Mouse (Mus musculus): Measurements from ENCODE around the gene Stx8. TPM values are rescaled to one million over a fixed set of nuclear protein-coding genes. Genes with fewer than 3 reads are reported as not detected.

Gene Stx8
- total and polyA plus RNA-seq, 3 experiments, result 29.5 to 152 (median 30.9) TPM

DNA sequence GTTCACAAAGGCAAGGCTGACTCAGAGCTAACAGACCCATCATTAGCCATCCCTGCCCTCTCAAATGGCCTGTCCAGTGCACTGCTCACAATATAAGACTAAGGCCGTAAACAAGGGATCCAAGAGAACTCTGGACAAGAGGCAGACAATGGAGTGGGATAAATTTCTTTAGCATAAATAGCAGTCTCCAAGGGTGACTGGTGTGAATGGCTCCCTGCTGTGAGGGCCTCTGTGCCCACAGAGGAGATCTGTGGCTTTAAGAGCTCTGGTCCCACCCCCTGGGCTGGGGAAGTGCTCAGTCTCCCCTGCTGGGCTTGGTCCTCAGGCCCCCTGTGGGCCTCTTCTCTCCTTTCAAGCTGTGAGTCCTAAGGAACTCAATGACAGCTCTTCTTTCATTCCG is 184.9 kb downstream of the Stx8 start:
- Histone ChIP-seq H3K4me3 (ENCODE audit: control insufficient read depth in 1 of 2, insufficient read depth in 1 of 2, low read depth in 2 of 2, low read length in 2 of 2) (no peak overlapping the region), H3K27ac (ENCODE audit: control insufficient read depth, low read depth, low read length) (no peak overlapping the region), H3K27me3 (ENCODE audit: control insufficient read depth in 1 of 2, insufficient read depth in 2 of 2, low read length in 2 of 2) (no peaks in the 10 kb centered on the region), H3K79me2 (ENCODE audit: control insufficient read depth, insufficient read depth, low read length, poor library complexity) (no peaks in the 10 kb centered on the region), H3K36me3 (ENCODE audit: control insufficient read depth in 1 of 2, insufficient read depth in 2 of 2, low read length in 2 of 2) (no peaks in the 10 kb centered on the region; a peak in 1 of 4 replicates), H3K4me1 (ENCODE audit: control insufficient read depth in 1 of 2, insufficient read depth in 2 of 2, low read length in 2 of 2) (no peaks in the 10 kb centered on the region), H3K9ac (ENCODE audit: control insufficient read depth, low read depth, low read length, poor library complexity, severe bottlenecking) (no peak overlapping the region), H3K9me3 (replicated peaks; ENCODE audit: insufficient read depth, low read length) (no peaks in the 10 kb centered on the region)
- TF ChIP-seq NELFE (IDR thresholded peaks at IDR 0.05; ENCODE audit: low read depth, low read length) (no peak), USF1 (IDR thresholded peaks at IDR 0.05; ENCODE audit: low read depth, low read length) (no peak), ZKSCAN1 (IDR thresholded peaks at IDR 0.05; ENCODE audit: low read depth, low read length) (no peak), TCF12 (IDR thresholded peaks at IDR 0.05; ENCODE audit: low read depth, low read length) (no peak), POLR2AphosphoS2 (IDR thresholded peaks at IDR 0.05; ENCODE audit: low read length) (no peak), ELF1 (IDR thresholded peaks at IDR 0.05; ENCODE audit: low read depth, low read length) (no peak), CHD1 (IDR thresholded peaks at IDR 0.05; ENCODE audit: low read depth, low read length) (no peak), GABPA (IDR thresholded peaks at IDR 0.05; ENCODE audit: low read depth, low read length) (no peak), MYC (IDR thresholded peaks at IDR 0.05; ENCODE audit: low read depth, low read length) (no peak), SMC3 (IDR thresholded peaks at IDR 0.05; ENCODE audit: low read depth, low read length) (no peak), MAFK (IDR thresholded peaks at IDR 0.05; ENCODE audit: borderline replicate concordance, low read depth, low read length) (no peak), CHD2 (IDR thresholded peaks at IDR 0.05; ENCODE audit: low read length) (no peak), HCFC1 (IDR thresholded peaks at IDR 0.05; ENCODE audit: low read depth, low read length) (no peak), POLR2AphosphoS5 (IDR thresholded peaks at IDR 0.05; ENCODE audit: borderline replicate concordance, low read depth, low read length) (no peak), ZNF384 (IDR thresholded peaks at IDR 0.05; ENCODE audit: low read depth, low read length) (no peak)
- DNase-seq (ENCODE audit: low read depth, low spot score), result no peak

DNA sequence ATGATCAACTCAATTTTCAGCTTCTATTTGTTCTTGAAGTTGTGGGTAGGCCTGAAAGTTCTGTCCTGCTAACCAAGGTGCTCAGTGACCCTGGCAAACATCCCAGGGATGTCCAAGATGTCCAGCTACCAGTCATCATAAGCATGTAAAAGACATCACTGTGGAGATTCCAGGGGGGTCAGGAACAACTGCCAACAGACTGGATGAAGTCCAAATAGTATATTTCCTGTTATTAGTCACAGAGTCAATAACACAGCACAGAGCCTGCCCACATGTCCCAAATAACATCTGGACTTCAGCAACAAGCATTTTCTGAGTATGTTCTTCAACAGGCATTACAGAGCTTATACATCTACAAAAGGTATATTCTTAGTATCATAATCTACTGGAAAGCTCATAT is 189.8 kb downstream of the Stx8 start:
- Histone ChIP-seq H3K4me3 (ENCODE audit: control insufficient read depth in 1 of 2, insufficient read depth in 1 of 2, low read depth in 2 of 2, low read length in 2 of 2) (no peak overlapping the region), H3K36me3 (ENCODE audit: control insufficient read depth in 1 of 2, insufficient read depth in 2 of 2, low read length in 2 of 2) (peaks cover 0 to 22% of the 10 kb centered on the region in 2 experiments; a peak in 2 of 4 replicates), H3K27me3 (ENCODE audit: control insufficient read depth in 1 of 2, insufficient read depth in 2 of 2, low read length in 2 of 2) (no peaks in the 10 kb centered on the region), H3K9me3 (replicated peaks; ENCODE audit: insufficient read depth, low read length) (no peaks in the 10 kb centered on the region), H3K9ac (ENCODE audit: control insufficient read depth, low read depth, low read length, poor library complexity, severe bottlenecking) (no peak overlapping the region), H3K4me1 (ENCODE audit: control insufficient read depth in 1 of 2, insufficient read depth in 2 of 2, low read length in 2 of 2) (peaks cover 7 to 22% of the 10 kb centered on the region in 2 experiments; a peak in 3 of 4 replicates), H3K79me2 (ENCODE audit: control insufficient read depth, insufficient read depth, low read length, poor library complexity) (no peaks in the 10 kb centered on the region), H3K27ac (ENCODE audit: control insufficient read depth, low read depth, low read length) (no peak overlapping the region)
- TF ChIP-seq EP300 (IDR thresholded peaks at IDR 0.05; ENCODE audit: low read depth in 1 of 2, low read length in 2 of 2) (no peak), E2F4 (IDR thresholded peaks at IDR 0.05; ENCODE audit: borderline replicate concordance, low read depth, low read length) (no peak), MYC (IDR thresholded peaks at IDR 0.05; ENCODE audit: low read depth, low read length) (no peak), NRF1 (IDR thresholded peaks at IDR 0.05; ENCODE audit: insufficient read depth, low read depth, low read length, poor library complexity, severe bottlenecking) (no peak), POLR2AphosphoS2 (IDR thresholded peaks at IDR 0.05; ENCODE audit: low read length) (no peak), ELF1 (IDR thresholded peaks at IDR 0.05; ENCODE audit: low read depth, low read length) (no peak), ZKSCAN1 (IDR thresholded peaks at IDR 0.05; ENCODE audit: low read depth, low read length) (no peak), TBP (IDR thresholded peaks at IDR 0.05; ENCODE audit: low read depth, low read length) (no peak), GABPA (IDR thresholded peaks at IDR 0.05; ENCODE audit: low read depth, low read length) (no peak), GATA1 (IDR thresholded peaks at IDR 0.05; ENCODE audit: low read depth, low read length) (no peak), RAD21 (IDR thresholded peaks at IDR 0.05; ENCODE audit: low read depth, low read length) (no peak), JUND (IDR thresholded peaks at IDR 0.05; ENCODE audit: low read depth, low read length) (no peak), SMC3 (IDR thresholded peaks at IDR 0.05; ENCODE audit: low read depth, low read length) (no peak), SIN3A (IDR thresholded peaks at IDR 0.05; ENCODE audit: low read length) (no peak), MYB (IDR thresholded peaks at IDR 0.05; ENCODE audit: low read depth, low read length) (no peak), ZNF384 (IDR thresholded peaks at IDR 0.05; ENCODE audit: low read depth, low read length) (no peak)
- DNase-seq (ENCODE audit: low read depth, low spot score), result no peak
